Mouse (Mus musculus): ENCODE results near the gene Wipi1.

DNA sequence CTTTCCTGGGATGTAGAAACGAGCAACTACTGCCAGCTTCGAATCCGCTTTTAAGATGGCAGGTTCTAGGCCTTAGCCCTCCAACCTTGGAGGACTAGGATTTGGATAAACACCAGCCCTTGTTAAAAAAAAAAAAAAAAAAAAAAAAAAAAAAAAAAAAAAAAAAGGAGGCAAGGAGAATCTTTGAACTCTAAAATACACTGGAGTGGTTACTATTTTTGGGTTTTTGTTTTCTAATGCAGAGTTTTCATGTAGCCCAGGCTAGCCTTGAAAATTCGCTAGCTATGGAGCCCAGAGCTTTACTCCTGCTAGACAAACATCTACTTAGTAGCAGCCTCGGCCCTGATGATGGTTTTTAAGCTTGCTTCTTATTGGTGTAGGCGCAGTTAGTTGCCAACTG is 4.2 kb downstream of the Wipi1 start:
- TF ChIP-seq CTCF (IDR thresholded peaks at IDR 0.05; ENCODE audit: low read depth, low read length) (no peak), EP300 (IDR thresholded peaks at IDR 0.05; ENCODE audit: insufficient read depth, low read depth, low read length) (no peak)
